Mouse (Mus musculus): Measurements from ENCODE around the gene Ogg1. TPM values are rescaled to one million over a fixed set of nuclear protein-coding genes. Genes with fewer than 3 reads are reported as not detected.

Ogg1 gene
- polyA plus RNA-seq, 1 experiment: 16.4 TPM

DNA sequence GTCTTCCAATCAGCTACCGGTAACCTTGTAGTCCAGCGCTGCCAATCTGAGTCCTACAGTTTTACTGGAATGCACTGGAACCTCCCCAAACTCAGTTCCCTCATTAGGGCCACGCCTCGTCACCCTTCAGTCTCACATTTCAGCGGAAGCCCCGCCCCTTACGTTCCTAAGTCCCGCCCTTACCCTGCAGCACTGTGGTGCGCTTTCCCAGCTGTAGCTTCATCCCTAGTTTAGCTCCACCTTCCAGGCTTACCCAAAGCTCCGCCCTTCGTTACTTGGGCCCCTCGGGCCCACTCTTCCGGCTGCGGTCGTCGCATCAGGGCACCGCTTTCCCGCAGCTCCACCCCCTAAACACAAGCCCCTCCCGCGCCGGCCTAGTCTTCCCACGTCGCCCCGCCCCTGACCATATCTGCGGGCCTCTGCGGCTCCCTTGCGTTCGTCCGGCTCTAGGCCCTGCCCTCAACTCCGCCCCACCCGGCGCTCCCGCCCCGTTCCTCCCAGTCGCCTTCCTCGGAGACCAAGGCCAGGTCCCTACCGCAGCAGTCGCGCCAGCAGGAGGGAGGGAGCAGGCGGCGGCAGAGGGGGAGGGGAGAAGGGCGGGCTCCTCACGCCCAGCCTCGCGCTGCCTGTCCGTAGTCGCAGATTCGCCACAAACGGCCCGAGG, 20.3 kb upstream of the Ogg1 start:
- no peak for TF ChIP-seq POLR2A (IDR thresholded peaks at IDR 0.05; ENCODE audit: low read depth, low read length)
- no peak for TF ChIP-seq CTCF (conservative IDR thresholded peaks at IDR 0.05; ENCODE audit: insufficient read depth, insufficient read length, low read depth, low read length)
- Histone ChIP-seq H3K27ac (ENCODE audit: insufficient read depth, low read depth, low read length) (peak overlapping the region; percentile 100), H3K36me3 (ENCODE audit: control insufficient read depth, insufficient read depth, low read length) (no peaks in the 10 kb centered on the region), H3K4me3 (ENCODE audit: insufficient read depth, low read depth, low read length) (peak overlapping the region; percentile 97), H3K4me1 (ENCODE audit: control insufficient read depth, insufficient read depth, low read length) (peaks cover 5% of the 10 kb centered on the region; the same call in 1 of the 2 replicates), H3K27me3 (replicated peaks; ENCODE audit: control insufficient read depth, insufficient read depth, low read length) (no peaks in the 10 kb centered on the region)
- peak; percentile 100 for DNase-seq
- under 1% methylated on average over 50 of the region's 50 CpGs for WGBS

DNA sequence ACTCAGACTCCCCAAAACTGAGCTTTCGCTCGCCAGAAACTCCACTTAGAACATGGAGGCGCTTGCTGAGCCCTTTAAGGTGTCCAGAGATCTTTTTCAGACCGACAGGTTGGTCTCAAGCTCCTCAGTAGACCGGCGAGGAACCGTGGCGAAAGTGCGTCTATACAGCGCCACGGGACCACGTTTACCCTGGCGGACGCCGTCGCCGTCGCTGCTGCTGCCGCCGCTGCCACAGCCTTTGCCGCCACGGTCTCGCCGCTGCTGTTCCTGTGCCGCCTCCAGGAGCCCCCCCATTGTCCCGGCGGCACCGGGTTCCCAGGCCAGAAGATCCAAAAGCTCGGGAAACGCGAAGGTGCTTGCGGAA, 19.8 kb upstream of the Ogg1 start, which contains the start of gene Brpf1:
Gene Brpf1, plus strand, starts transcription at position 152 of the 364 bp plus-strand sequence.
- DNase-seq: no peak
- no peak for TF ChIP-seq CTCF (conservative IDR thresholded peaks at IDR 0.05; ENCODE audit: insufficient read depth, insufficient read length, low read depth, low read length)
- TF ChIP-seq POLR2A (IDR thresholded peaks at IDR 0.05; ENCODE audit: low read depth, low read length): peak; percentile 61
- Histone ChIP-seq H3K27me3 (replicated peaks; ENCODE audit: control insufficient read depth, insufficient read depth, low read length) (no peaks in the 10 kb centered on the region), H3K36me3 (ENCODE audit: control insufficient read depth, insufficient read depth, low read length) (no peaks in the 10 kb centered on the region), H3K27ac (ENCODE audit: insufficient read depth, low read depth, low read length) (peak within 1 kb of the TSS; percentile 100), H3K4me3 (ENCODE audit: insufficient read depth, low read depth, low read length) (peak within 1 kb of the TSS; percentile 97), H3K4me1 (ENCODE audit: control insufficient read depth, insufficient read depth, low read length) (peaks cover 5% of the 10 kb centered on the region; the same call in 1 of the 2 replicates)
- WGBS: under 1% methylated on average over 32 of the region's 32 CpGs

DNA sequence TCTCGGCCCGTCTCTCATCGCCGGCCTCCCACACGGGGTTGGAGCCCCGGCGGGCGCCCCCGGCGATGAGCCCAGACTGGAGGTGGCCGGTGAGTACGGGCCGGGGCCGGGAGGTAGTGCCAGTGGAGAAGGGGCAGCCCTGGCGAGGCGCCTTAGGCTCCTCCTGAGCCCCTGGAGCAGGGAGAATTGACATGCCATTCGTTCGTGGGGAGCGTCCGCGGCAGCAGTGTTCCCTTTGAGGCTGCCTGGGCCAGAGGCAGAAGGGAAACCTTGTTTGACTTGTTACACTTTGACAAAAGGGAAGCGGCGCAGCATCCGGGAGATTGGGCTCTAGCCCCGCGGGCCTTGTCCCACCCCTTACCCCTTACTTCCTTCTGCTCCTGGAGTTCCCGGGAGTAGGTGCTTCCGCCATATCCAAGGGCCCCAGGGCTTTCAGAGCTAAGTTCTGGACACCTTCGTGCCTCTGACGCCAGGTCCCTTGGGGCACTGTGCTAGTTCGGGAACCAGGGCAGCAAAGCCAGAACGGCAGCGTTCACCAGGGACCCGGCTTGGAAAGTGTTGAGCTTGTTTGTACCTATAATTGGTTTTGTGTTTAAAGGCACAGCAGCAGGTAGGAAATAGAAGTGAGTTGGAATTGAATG, 19.2 kb upstream of the Ogg1 start:
- H3K4me3 ChIP-seq (ENCODE audit: insufficient read depth, low read depth, low read length): peak overlapping the region; percentile 97
- DNase-seq: peak; percentile 52
- TF ChIP-seq CTCF (conservative IDR thresholded peaks at IDR 0.05; ENCODE audit: insufficient read depth, insufficient read length, low read depth, low read length) (no peak), POLR2A (IDR thresholded peaks at IDR 0.05; ENCODE audit: low read depth, low read length) (no peak)
- WGBS: under 1% methylated on average over 34 of the region's 34 CpGs
- peaks cover 5% of the 10 kb centered on the region; the same call in 1 of the 2 replicates for H3K4me1 ChIP-seq (ENCODE audit: control insufficient read depth, insufficient read depth, low read length)
- no peaks in the 10 kb centered on the region; the same call in 1 of the 2 replicates for H3K36me3 ChIP-seq (ENCODE audit: control insufficient read depth, insufficient read depth, low read length)
- peak overlapping the region; percentile 100 for H3K27ac ChIP-seq (ENCODE audit: insufficient read depth, low read depth, low read length)
- no peaks in the 10 kb centered on the region for H3K27me3 ChIP-seq (replicated peaks; ENCODE audit: control insufficient read depth, insufficient read depth, low read length)

DNA sequence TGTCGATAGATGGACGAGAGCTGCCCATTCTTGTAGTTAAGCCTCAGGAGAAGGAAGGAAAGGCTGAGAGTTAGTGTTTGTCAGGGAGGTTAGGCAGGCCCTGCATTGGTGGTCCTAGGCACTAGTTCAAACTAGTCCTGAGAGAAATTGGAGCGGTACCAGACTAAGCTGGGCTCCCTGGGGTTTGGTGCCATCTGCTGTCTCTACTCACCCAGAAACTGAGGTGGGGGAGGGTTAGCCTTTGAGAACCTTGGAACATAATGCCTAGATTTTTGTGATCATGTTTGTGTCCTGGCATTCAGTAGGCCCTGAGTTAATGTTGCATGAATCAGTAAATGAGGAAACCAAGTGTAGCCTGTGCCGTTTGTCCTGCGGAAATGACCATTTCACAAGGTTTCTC, 18.6 kb upstream of the Ogg1 start:
- WGBS: 6% methylated on average over 5 of the region's 5 CpGs
- Histone ChIP-seq H3K4me3 (ENCODE audit: insufficient read depth, low read depth, low read length) (peak overlapping the region; percentile 97), H3K4me1 (ENCODE audit: control insufficient read depth, insufficient read depth, low read length) (peaks cover 5% of the 10 kb centered on the region; the same call in 1 of the 2 replicates), H3K27me3 (replicated peaks; ENCODE audit: control insufficient read depth, insufficient read depth, low read length) (no peaks in the 10 kb centered on the region), H3K27ac (ENCODE audit: insufficient read depth, low read depth, low read length) (peak overlapping the region; percentile 100), H3K36me3 (ENCODE audit: control insufficient read depth, insufficient read depth, low read length) (no peaks in the 10 kb centered on the region; the same call in 1 of the 2 replicates)
- DNase-seq: peak; percentile 70
- peak; percentile 55 for TF ChIP-seq CTCF (conservative IDR thresholded peaks at IDR 0.05; ENCODE audit: insufficient read depth, insufficient read length, low read depth, low read length)
- no peak for TF ChIP-seq POLR2A (IDR thresholded peaks at IDR 0.05; ENCODE audit: low read depth, low read length)

DNA sequence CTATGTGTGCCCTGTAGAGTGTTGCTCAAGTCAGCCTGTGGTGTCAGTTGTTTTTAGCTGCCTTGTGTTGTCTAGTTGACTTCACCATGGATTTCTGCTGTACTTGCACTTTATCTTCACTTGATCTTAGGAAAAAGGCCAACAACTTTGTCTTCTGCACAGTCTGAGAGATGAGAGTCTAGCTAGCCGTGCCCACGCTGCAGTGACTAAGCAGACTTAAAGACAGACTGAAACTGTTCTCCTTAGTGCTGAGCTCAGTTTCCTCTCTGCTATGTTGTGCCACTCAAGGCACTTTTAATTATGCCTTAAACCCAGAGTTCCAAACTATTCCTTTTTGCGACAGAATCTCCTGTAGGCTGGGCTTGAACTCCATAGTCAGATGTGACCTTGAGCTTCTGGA, 10.8 kb upstream of the Ogg1 start:
- Histone ChIP-seq H3K4me1 (ENCODE audit: control insufficient read depth, insufficient read depth, low read length) (no peaks in the 10 kb centered on the region), H3K36me3 (ENCODE audit: control insufficient read depth, insufficient read depth, low read length) (peaks cover 11% of the 10 kb centered on the region), H3K4me3 (ENCODE audit: insufficient read depth, low read depth, low read length) (no peak overlapping the region), H3K27me3 (replicated peaks; ENCODE audit: control insufficient read depth, insufficient read depth, low read length) (no peaks in the 10 kb centered on the region), H3K27ac (ENCODE audit: insufficient read depth, low read depth, low read length) (no peak overlapping the region)
- TF ChIP-seq CTCF (conservative IDR thresholded peaks at IDR 0.05; ENCODE audit: insufficient read depth, insufficient read length, low read depth, low read length): no peak
- TF ChIP-seq POLR2A (IDR thresholded peaks at IDR 0.05; ENCODE audit: low read depth, low read length): no peak
- DNase-seq: no peak
- whole genome bisulfite sequencing: 84% methylated on average over 3 of the region's 3 CpGs

DNA sequence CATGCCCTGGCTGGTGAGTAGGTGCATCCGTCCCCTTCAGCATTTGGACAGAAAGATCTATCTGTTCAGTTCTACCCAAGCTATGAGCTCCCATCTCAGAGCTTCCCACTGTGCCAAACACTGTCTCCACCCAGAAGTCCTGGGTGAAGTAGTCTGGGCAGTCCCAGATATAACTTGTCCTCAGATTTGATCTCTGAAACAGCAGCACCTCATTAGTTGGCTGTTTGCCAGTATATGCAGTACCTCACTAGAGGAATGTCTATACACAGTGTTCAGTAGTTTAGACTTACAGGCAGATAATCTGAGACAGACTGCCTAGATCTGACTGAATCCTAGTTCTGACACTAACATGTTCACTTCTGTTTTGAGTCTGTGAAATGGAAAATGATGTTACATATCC, 2.6 kb downstream of the Ogg1 start:
- no peaks in the 10 kb centered on the region for H3K36me3 ChIP-seq (ENCODE audit: control insufficient read depth, insufficient read depth, low read length)

DNA sequence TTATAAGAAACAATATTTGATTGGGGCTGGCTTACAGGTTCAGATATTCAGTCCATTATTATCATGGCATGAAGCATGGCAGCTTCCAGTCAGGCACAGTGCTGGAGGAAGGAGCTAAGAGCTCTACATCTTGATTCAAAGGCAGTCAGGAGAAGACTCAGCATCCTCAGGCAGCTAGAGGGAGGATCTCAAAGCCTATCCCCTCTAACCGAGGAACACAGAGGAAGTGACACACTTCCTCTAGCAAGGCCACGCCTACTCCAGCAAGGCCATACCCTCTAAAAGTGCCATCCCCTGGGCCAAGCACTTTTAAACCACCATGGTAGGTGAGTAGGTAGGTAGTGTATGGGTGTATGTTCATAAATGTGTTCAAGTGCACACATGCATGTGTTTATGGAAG, 3.8 kb downstream of the Ogg1 start:
- Histone ChIP-seq H3K4me3 (ENCODE audit: insufficient read depth, low read depth, low read length) (no peak overlapping the region), H3K36me3 (ENCODE audit: control insufficient read depth, insufficient read depth, low read length) (no peaks in the 10 kb centered on the region), H3K4me1 (ENCODE audit: control insufficient read depth, insufficient read depth, low read length) (peaks cover 10% of the 10 kb centered on the region; the same call in 1 of the 2 replicates), H3K27me3 (replicated peaks; ENCODE audit: control insufficient read depth, insufficient read depth, low read length) (no peaks in the 10 kb centered on the region), H3K27ac (ENCODE audit: insufficient read depth, low read depth, low read length) (no peak overlapping the region)
- WGBS: 52% methylated on average over 2 of the region's 2 CpGs
- TF ChIP-seq POLR2A (IDR thresholded peaks at IDR 0.05; ENCODE audit: low read depth, low read length) (no peak), CTCF (conservative IDR thresholded peaks at IDR 0.05; ENCODE audit: insufficient read depth, insufficient read length, low read depth, low read length) (no peak)
- DNase-seq: peak; percentile 16

More for the DNA sequence above, 2.6 kb downstream of the Ogg1 start:
- no peak overlapping the region for H3K27ac ChIP-seq (ENCODE audit: insufficient read depth, low read depth, low read length)
- no peaks in the 10 kb centered on the region for H3K27me3 ChIP-seq (replicated peaks; ENCODE audit: control insufficient read depth, insufficient read depth, low read length)
- DNase-seq: no peak
- H3K4me3 ChIP-seq (ENCODE audit: insufficient read depth, low read depth, low read length): no peak overlapping the region
- 95% methylated on average over 1 of the region's 1 CpGs for WGBS
- H3K4me1 ChIP-seq (ENCODE audit: control insufficient read depth, insufficient read depth, low read length): peaks cover 7% of the 10 kb centered on the region; the same call in 1 of the 2 replicates
- no peak for TF ChIP-seq POLR2A (IDR thresholded peaks at IDR 0.05; ENCODE audit: low read depth, low read length)
- TF ChIP-seq CTCF (conservative IDR thresholded peaks at IDR 0.05; ENCODE audit: insufficient read depth, insufficient read length, low read depth, low read length): no peak
